Mouse (Mus musculus) intestine, postnatal 0 days (tissue): ENCODE measurements around the gene Gm2022. TPM values are rescaled to one million over a fixed set of nuclear protein-coding genes. Genes with fewer than 3 reads are reported as not detected.
"Not testable (repeated sequence)": the region's sequence is repeated elsewhere in the genome, so short reads cannot be mapped to it uniquely, and the experiment has no call there.

Source experiments
- ATAC-seq: fragments of 200-750 bp; cut with Nextera tagmentation; 2 replicates; pipeline ENCODE4 v1.8.0; 2017; ENCODE audit warnings: mild to moderate bottlenecking, moderate TSS enrichment, moderate library complexity
- H3K27ac ChIP-seq: fragments of 300-500 bp; sonication (generic); 2 replicates; pipeline ENCODE4 v1.5.1; 2014; ENCODE audit warnings: mild to moderate bottlenecking, low read depth, low read length, moderate library complexity
- H3K27me3 ChIP-seq: fragments of 300-500 bp; sonication (generic); replicated peaks from 2 replicates; pipeline ENCODE4 v1.6.1; 2014; ENCODE audit warnings: low read length, mixed read lengths; ENCODE audit not compliant: control insufficient read depth, insufficient read depth
- H3K36me3 ChIP-seq: fragments of 300-500 bp; sonication (generic); 2 replicates; pipeline ENCODE4 v1.6.1; 2014; ENCODE audit warnings: mild to moderate bottlenecking, moderate library complexity; ENCODE audit not compliant: control insufficient read depth, insufficient read depth
- H3K4me1 ChIP-seq: fragments of 300-500 bp; sonication (generic); replicated peaks from 2 replicates; pipeline ENCODE4 v1.6.1; 2014; ENCODE audit warnings: antibody characterized with exemption, low read length, mixed read lengths; ENCODE audit not compliant: control insufficient read depth, insufficient read depth
- H3K4me2 ChIP-seq: fragments of 300-500 bp; sonication (generic); replicated peaks from 2 replicates; pipeline ENCODE4 v1.6.1; 2014; ENCODE audit warnings: low read depth, mild to moderate bottlenecking, moderate library complexity
- H3K4me3 ChIP-seq: fragments of 300-500 bp; sonication (generic); 2 replicates; pipeline ENCODE4 v1.5.1; 2014; ENCODE audit warnings: low read depth, low read length
- H3K9ac ChIP-seq: fragments of 300-500 bp; sonication (generic); 2 replicates; pipeline ENCODE4 v1.6.1; 2014; ENCODE audit warnings: mild to moderate bottlenecking, low read depth, low read length
- H3K9me3 ChIP-seq: fragments of 300-500 bp; sonication (generic); 2 replicates; pipeline ENCODE4 v1.6.1; 2016; ENCODE audit warnings: mixed run types; ENCODE audit not compliant: control insufficient read depth
- WGBS: fragments of 180-500 bp; shearing (Covaris S2); extraction: QIAGEN DNeasy Blood & Tissue Kit; methylation state at CpG from one replicate; pipeline ENCODE4 v1.1.7; 2014; 5-methylcytosine and 5-hydroxymethylcytosine counted together
- polyA plus RNA-seq: library from polyadenylated mRNA; unstranded; fragments of >200 nt; fragmentation: Nextera tagmentation; extraction: Ambion mirVana; gene quantifications from 2 replicates; pipeline ENCODE4 v1.2.1, GENCODE M21; 2015

Gene Gm2022
- polyA plus RNA-seq = not detected in 2 replicates

DNA sequence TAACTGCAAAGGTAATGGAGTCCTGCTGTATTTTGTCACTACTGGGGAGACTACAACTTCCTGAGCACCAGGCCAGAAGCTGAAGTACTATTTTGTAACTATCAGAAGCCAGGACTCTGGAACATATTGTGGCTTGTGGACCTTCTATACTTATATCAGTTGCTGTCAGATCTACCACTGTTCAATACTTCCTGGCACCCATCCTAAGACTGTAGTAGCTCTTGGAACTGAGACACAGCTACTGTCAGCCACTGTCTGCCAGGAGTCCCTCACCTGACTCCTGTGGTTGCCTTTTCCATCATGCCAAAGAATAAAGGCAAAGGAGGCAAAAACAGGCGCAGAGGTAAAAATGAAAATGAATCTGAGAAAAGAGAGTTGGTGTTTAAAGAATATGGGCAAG, at the start of gene Gm2022:
TSS of gene Gm2022 (plus strand) at position 301 of the 400 bp plus-strand sequence.
- not testable (repeated sequence) for H3K4me3 ChIP-seq, H3K9me3 ChIP-seq, H3K27me3 ChIP-seq, H3K27ac ChIP-seq, H3K36me3 ChIP-seq, H3K9ac ChIP-seq, ATAC-seq, H3K4me2 ChIP-seq, H3K4me1 ChIP-seq
- WGBS = 100% methylated on average over 1 of the region's 1 CpGs

GRCm38 (mm10) chr12:87850657-87851056, 44.5 kb upstream of the Gm2022 start:
- H3K9me3 ChIP-seq, ATAC-seq, H3K9ac ChIP-seq, H3K27ac ChIP-seq, H3K36me3 ChIP-seq, H3K4me2 ChIP-seq, H3K4me1 ChIP-seq, H3K27me3 ChIP-seq, H3K4me3 ChIP-seq: not testable (repeated sequence)
- no CpG with 5 or more reads among the region's 2 CpGs for WGBS

DNA sequence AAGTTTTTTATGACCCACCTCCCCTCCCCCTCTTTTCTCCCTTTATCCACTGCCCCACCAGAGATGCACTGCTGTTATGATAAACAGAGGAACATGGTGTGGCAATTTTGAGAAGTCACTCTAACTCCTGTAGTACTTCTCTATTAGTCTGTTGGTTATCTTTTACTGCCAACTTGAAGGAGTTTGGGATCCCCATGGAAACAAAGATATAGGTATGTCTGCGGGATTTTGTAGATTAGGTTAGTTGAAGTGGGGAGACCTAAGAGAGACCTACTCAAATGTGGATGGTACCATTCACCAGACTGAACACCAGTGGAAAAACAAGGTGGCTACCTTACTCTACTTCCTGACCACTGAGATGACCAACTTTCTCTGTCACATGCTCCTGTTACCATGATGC, 39.1 kb upstream of the Gm2022 start:
- not testable (repeated sequence) for ATAC-seq, H3K36me3 ChIP-seq

DNA sequence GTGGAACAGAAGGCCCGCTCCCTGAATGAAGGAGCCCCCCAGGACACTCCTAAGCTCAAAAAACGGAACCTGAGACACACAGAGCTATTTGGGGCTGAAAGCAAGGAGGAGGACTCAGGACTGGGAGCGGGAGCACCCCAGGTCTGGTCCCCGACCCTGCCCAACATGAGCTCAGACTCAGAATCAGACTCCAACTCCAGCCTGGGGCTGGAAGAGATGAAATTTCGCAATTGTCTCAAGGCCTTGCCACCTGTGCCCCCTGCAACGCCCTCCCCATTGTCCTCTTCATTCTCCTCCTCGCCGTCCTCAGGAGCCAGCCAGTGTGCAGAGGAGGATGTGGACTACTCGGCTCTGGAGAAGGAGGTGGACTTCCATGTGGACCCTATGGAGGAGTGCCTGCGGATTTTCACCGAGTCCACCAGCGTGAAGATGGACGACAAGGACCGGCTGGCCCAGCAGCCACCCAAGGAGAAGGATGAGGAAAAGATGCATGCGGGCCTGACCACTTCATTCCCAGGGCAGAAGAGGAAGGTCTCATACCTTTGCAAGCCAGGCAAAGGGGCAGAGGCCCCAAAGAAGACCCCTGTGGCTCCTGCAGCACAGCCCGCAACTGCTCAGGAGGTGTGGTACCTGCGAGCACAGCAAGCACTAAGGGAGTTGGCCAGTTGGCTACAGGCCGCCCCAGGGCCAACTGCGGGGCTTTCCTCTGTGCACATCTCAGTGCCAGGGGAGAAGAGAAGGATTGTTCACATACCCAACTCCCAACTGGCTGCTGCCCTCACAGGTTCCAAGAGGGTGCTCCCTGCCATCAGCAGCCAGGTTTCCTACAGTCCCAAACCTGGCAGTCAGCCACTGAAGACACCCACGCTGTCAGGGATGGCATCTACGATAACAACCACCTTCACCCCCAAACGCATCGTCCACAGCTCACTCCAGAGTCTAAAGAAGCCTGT, 33.2 kb upstream of the Gm2022 start:
- H3K4me2 ChIP-seq, H3K4me1 ChIP-seq, ATAC-seq, H3K9me3 ChIP-seq, H3K4me3 ChIP-seq, H3K27ac ChIP-seq, H3K36me3 ChIP-seq, H3K27me3 ChIP-seq, H3K9ac ChIP-seq: not testable (repeated sequence)
- 84% methylated on average over 23 of the region's 23 CpGs for WGBS

More for the DNA sequence above, 39.1 kb upstream of the Gm2022 start:
- not testable (repeated sequence) for H3K4me2 ChIP-seq, H3K4me1 ChIP-seq, H3K27ac ChIP-seq, H3K9me3 ChIP-seq, H3K4me3 ChIP-seq, H3K27me3 ChIP-seq, H3K9ac ChIP-seq
- 82% methylated on average over 1 of the region's 1 CpGs for WGBS

DNA sequence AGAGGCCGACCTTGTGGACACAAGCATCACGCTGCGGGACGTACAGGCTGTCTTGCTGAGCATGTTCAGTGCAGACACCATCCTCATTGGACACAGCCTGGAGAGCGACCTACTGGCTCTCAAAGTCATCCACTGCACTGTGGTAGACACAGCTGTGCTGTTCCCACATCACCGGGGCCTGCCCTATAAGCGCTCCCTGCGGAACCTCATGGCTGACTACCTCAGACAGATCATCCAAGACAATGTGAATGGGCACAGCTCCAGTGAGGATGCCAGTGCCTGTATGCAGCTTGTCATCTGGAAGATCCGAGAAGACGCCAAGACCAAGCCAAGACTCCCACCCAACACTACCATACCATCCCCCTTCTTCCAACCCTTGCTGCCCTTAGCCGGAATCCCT, 31.5 kb upstream of the Gm2022 start:
- not testable (repeated sequence) for H3K4me1 ChIP-seq, ATAC-seq, H3K27ac ChIP-seq, H3K36me3 ChIP-seq, H3K27me3 ChIP-seq, H3K9me3 ChIP-seq, H3K4me3 ChIP-seq, H3K9ac ChIP-seq, H3K4me2 ChIP-seq
- 86% methylated on average over 8 of the region's 11 CpGs for WGBS

DNA sequence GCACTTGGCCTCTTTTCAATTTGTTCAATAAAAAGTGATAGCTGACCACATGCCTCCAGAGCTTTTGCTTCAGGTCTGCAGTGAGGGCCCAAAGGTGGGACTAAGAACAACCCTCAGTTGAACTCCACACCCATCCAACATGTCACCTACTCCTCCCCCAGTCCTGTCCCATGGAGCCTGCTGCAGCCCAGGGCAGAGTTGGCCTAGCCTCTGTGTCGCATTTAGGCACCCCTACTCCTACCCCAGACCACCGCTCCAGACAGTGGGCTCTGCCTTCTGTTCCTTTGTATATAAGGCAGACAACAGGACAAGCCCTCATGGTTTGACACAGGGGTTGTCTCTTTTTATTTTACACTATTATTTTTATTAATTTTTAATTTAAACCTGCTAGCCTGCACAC, 31.1 kb upstream of the Gm2022 start:
- WGBS = 87% methylated on average over 2 of the region's 2 CpGs
- not testable (repeated sequence) for H3K9me3 ChIP-seq, H3K4me2 ChIP-seq, ATAC-seq, H3K27me3 ChIP-seq, H3K36me3 ChIP-seq, H3K27ac ChIP-seq, H3K4me3 ChIP-seq, H3K9ac ChIP-seq, H3K4me1 ChIP-seq

GRCm38 (mm10) chr12:87873772-87874171, 21.4 kb upstream of the Gm2022 start, which contains the start of gene Gm2016:
Gene Gm2016 (plus strand): TSS chr12:87874072.
- 81% methylated on average over 5 of the region's 5 CpGs for WGBS
- H3K4me3 ChIP-seq, ATAC-seq: not testable (repeated sequence)

DNA sequence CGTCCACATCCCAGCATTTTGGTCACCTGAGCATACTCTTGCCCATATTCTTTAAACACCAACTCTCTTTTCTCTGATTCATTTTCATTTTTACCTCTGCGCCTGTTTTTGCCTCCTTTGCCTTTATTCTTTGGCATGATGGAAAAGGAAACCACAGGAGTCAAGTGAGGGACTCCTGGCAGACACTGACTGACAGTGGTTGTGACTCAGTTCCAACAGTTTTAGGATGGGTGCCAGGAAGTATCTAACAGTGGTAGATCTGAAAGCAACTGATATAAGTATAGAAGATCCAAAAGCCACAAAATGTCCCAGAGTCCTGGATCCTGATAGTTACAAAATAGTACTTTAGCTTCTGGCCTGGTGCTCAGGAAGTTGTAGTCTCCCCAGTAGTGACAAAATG, 24.6 kb downstream of the Gm2022 start, which contains the start of gene Gm2035:
TSS of gene Gm2035 (minus strand) at position 137 of the 400 bp plus-strand sequence.
- not testable (repeated sequence) for H3K4me1 ChIP-seq, H3K4me2 ChIP-seq, H3K27ac ChIP-seq, H3K9ac ChIP-seq, H3K9me3 ChIP-seq, H3K27me3 ChIP-seq, H3K4me3 ChIP-seq, ATAC-seq, H3K36me3 ChIP-seq
- WGBS = 69% methylated on average over 2 of the region's 2 CpGs

More at GRCm38 (mm10) chr12:87873772-87874171, 21.4 kb upstream of the Gm2022 start, which contains the start of gene Gm2016:
- not testable (repeated sequence) for H3K27me3 ChIP-seq, H3K9ac ChIP-seq, H3K27ac ChIP-seq, H3K4me1 ChIP-seq, H3K9me3 ChIP-seq, H3K36me3 ChIP-seq, H3K4me2 ChIP-seq
